Mouse (Mus musculus) CH12.LX (cell line): Measurements from ENCODE around the gene Psmd5. TPM values are rescaled to one million over a fixed set of nuclear protein-coding genes. Genes with fewer than 3 reads are reported as not detected.
A peak's percentile ranks its signal among the peaks of the same experiment; 100 is the strongest.

Experiments used
- DNase-seq: peaks from one replicate; pipeline ENCODE4 v3.0.0-alpha.2; 2013; ENCODE audit errors: extremely low read depth
- H3K27ac ChIP-seq: 2 replicates; pipeline ENCODE4 v1.5.1; 2012; ENCODE audit warnings: low read depth, mild to moderate bottlenecking, control low read depth, moderate library complexity; ENCODE audit not compliant: insufficient read depth
- H3K27me3 ChIP-seq: replicated peaks from 2 replicates; pipeline ENCODE3; 2012; ENCODE audit warnings: inconsistent platforms
- H3K36me3 ChIP-seq, 2 experiments: replicated peaks in 1 of 2; 2 replicates each; pipeline versions ENCODE3 to v1.6.1; 2012; ENCODE audit warnings: inconsistent platforms in 1 of 2, low read length in 1 of 2, mild to moderate bottlenecking in 1 of 2, mixed read lengths in 1 of 2, moderate library complexity in 1 of 2; ENCODE audit not compliant: control insufficient read depth in 1 of 2, insufficient read depth in 1 of 2
- H3K4me1 ChIP-seq, 2 experiments: 2 replicates each; pipeline ENCODE4 v1.6.1; 2012; ENCODE audit warnings: inconsistent platforms in 1 of 2, moderate library complexity in 1 of 2; ENCODE audit not compliant: insufficient read depth in 2 of 2, control insufficient read depth in 1 of 2
- H3K4me2 ChIP-seq: 2 replicates; pipeline ENCODE4 v1.6.1; 2012; ENCODE audit warnings: low read depth, mild to moderate bottlenecking, control low read depth; ENCODE audit not compliant: poor library complexity, insufficient read depth, severe bottlenecking
- H3K4me3 ChIP-seq, 3 experiments: fragments of 150-350 bp in 1 of 3; sonication (generic) in 1 of 3; replicated peaks in 1 of 3; 2 replicates each; pipeline versions ENCODE3 to v1.5.1; 2011 to 2012; ENCODE audit warnings: low read depth in 2 of 3, low read length in 2 of 3, mild to moderate bottlenecking in 2 of 3, moderate library complexity in 2 of 3, control low read depth in 1 of 3, improper control_type of control experiment in 1 of 3, inconsistent platforms in 1 of 3, mixed read lengths in 1 of 3; ENCODE audit not compliant: poor library complexity in 1 of 3
- H3K79me2 ChIP-seq: replicated peaks from 2 replicates; pipeline ENCODE4 v1.6.1; 2012; ENCODE audit warnings: mild to moderate bottlenecking, moderate library complexity; ENCODE audit not compliant: control insufficient read depth, poor library complexity, insufficient read depth, severe bottlenecking; ENCODE audit errors: extremely low read depth
- H3K9ac ChIP-seq: 2 replicates; pipeline ENCODE4 v1.6.1; 2012; ENCODE audit warnings: low read depth, mild to moderate bottlenecking, control low read depth, moderate library complexity; ENCODE audit not compliant: insufficient read depth
- H3K9me3 ChIP-seq: replicated peaks from 2 replicates; pipeline ENCODE3; 2012; ENCODE audit warnings: low read length, inconsistent platforms, mixed read lengths
- CHD1 ChIP-seq: IDR thresholded peaks from 2 replicates; pipeline ENCODE4 v1.6.1; 2012; ENCODE audit warnings: low read depth, low read length, improper control_type of control experiment, inconsistent platforms
- CTCF ChIP-seq, 2 experiments: IDR thresholded peaks in 1 of 2; conservative IDR thresholded peaks in 1 of 2; 2 replicates each; pipeline ENCODE4 v1.5.1; 2011 to 2012; ENCODE audit warnings: low read depth in 2 of 2, low read length in 2 of 2, improper control_type of control experiment in 1 of 2, inconsistent platforms in 1 of 2, mild to moderate bottlenecking in 1 of 2, moderate library complexity in 1 of 2
- E2F4 ChIP-seq: IDR thresholded peaks from 2 replicates; pipeline ENCODE4 v1.6.1; 2011; ENCODE audit warnings: low read depth, low read length, improper control_type of control experiment; ENCODE audit not compliant: insufficient replicate concordance
- ELF1 ChIP-seq: IDR thresholded peaks from 2 replicates; pipeline ENCODE4 v1.6.1; 2014; ENCODE audit warnings: low read depth, mild to moderate bottlenecking, inconsistent platforms, low read length, improper control_type of control experiment
- HCFC1 ChIP-seq: IDR thresholded peaks from 2 replicates; pipeline ENCODE4 v1.6.1; 2012; ENCODE audit warnings: low read depth, mild to moderate bottlenecking, inconsistent platforms, low read length, improper control_type of control experiment
- KAT2A ChIP-seq: IDR thresholded peaks from 2 replicates; pipeline ENCODE4 v1.6.1; 2012; ENCODE audit warnings: low read length, improper control_type of control experiment, inconsistent platforms; ENCODE audit not compliant: insufficient replicate concordance
- MAFK ChIP-seq: IDR thresholded peaks from 2 replicates; pipeline ENCODE4 v1.6.1; 2011; ENCODE audit warnings: low read length, improper control_type of control experiment; ENCODE audit not compliant: insufficient replicate concordance
- MEF2A ChIP-seq: IDR thresholded peaks from 2 replicates; pipeline ENCODE4 v1.6.1; 2014; ENCODE audit warnings: low read depth, mild to moderate bottlenecking, inconsistent platforms, low read length, improper control_type of control experiment, borderline replicate concordance
- MXI1 ChIP-seq: IDR thresholded peaks from 2 replicates; pipeline ENCODE4 v1.6.1; 2011; ENCODE audit warnings: mild to moderate bottlenecking, low read depth, low read length, improper control_type of control experiment
- MYC ChIP-seq: IDR thresholded peaks from 2 replicates; pipeline ENCODE4 v1.6.1; 2011; ENCODE audit warnings: low read depth, mild to moderate bottlenecking, improper control_type of control experiment, low read length
- POLR2A ChIP-seq: IDR thresholded peaks from 2 replicates; pipeline ENCODE4 v1.6.1; 2011; ENCODE audit warnings: low read depth, mild to moderate bottlenecking, improper control_type of control experiment, low read length
- RAD21 ChIP-seq: IDR thresholded peaks from 2 replicates; pipeline ENCODE4 v1.6.1; 2011; ENCODE audit warnings: low read depth, mild to moderate bottlenecking, low read length, improper control_type of control experiment, moderate library complexity
- RCOR1 ChIP-seq: conservative IDR thresholded peaks from 2 replicates; pipeline ENCODE4 v1.6.1; 2012; ENCODE audit warnings: low read depth, mild to moderate bottlenecking, inconsistent platforms, low read length, improper control_type of control experiment
- SIN3A ChIP-seq: IDR thresholded peaks from 2 replicates; pipeline ENCODE4 v1.6.1; 2012; ENCODE audit warnings: low read length, improper control_type of control experiment, inconsistent platforms
- UBTF ChIP-seq: IDR thresholded peaks from 2 replicates; pipeline ENCODE4 v1.6.1; 2012; ENCODE audit warnings: low read depth, mild to moderate bottlenecking, inconsistent platforms, low read length, improper control_type of control experiment, moderate library complexity
- ZC3H11A ChIP-seq: IDR thresholded peaks from 2 replicates; pipeline ENCODE4 v1.6.1; 2012; ENCODE audit warnings: low read depth, mild to moderate bottlenecking, inconsistent platforms, low read length, improper control_type of control experiment
- dilution Hi-C: fragments of 300-500 bp; cut with MboI; formaldehyde crosslinking; loops from 2 replicates; pipeline ENCODE4 v1.14.3; 2020; ENCODE audit warnings: low sequenced_read_pairs; ENCODE audit not compliant: extremely low pct_unique_long_range_greater_than_20kb, extremely low pct_ligation_motif_present
- in situ Hi-C: fragments of 300-500 bp; cut with MboI; formaldehyde crosslinking; loops from 3 replicates; pipeline ENCODE4 v1.14.3; 2019; ENCODE audit warnings: low sequenced_read_pairs, low pct_ligation_motif_present, low pct_unique_long_range_greater_than_20kb, mixed read lengths
- polyA plus RNA-seq: library from polyadenylated mRNA; unstranded; fragments of >175 nt; gene quantifications from 2 replicates; pipeline ENCODE4 v1.2.1, GENCODE M21; 2012; ENCODE audit warnings: low read depth; ENCODE audit not compliant: insufficient read length
- total RNA-seq, 2 experiments: library from RNA; depleted of rRNA; stranded (reverse); fragments of 300-350 nt in 1 of 2; fragments of >200 nt in 1 of 2; gene quantifications; 2 replicates each; pipeline ENCODE4 v1.2.3; 2012 to 2014

The Psmd5 gene
- total and polyA plus RNA-seq, 3 experiments, result 27.9 to 81.9 (median 81.2) TPM

GRCm38 (mm10) chr2:34870520-34871474 lies 4.0 kb downstream of the Psmd5 start (continued):
- peak; percentile 98 for TF ChIP-seq POLR2A

- dilution Hi-C loops (no loop called here), in situ Hi-C loops (no loop called here)
- peak overlapping the region; percentile 60 to 99 (median 93) for H3K4me3 ChIP-seq
- H3K9me3 ChIP-seq, result no peaks in the 10 kb centered on the region
- DNase-seq, result peak; percentile 46
- peak overlapping the region; percentile 94 for H3K4me2 ChIP-seq
- peak overlapping the region; percentile 11; the same call in 1 of the 2 replicates for H3K27ac ChIP-seq
- H3K36me3 ChIP-seq, result peaks cover 24 to 40% of the 10 kb centered on the region in 2 experiments
- peak overlapping the region; percentile 95 for H3K9ac ChIP-seq
- H3K79me2 ChIP-seq, result peaks cover 38% of the 10 kb centered on the region
- H3K27me3 ChIP-seq, result no peaks in the 10 kb centered on the region
- peaks cover 4 to 34% of the 10 kb centered on the region in 2 experiments for H3K4me1 ChIP-seq
- TF ChIP-seq MAFK (peak; percentile 62; the same call in 1 of the 2 replicates), CHD1 (0 out of 2 replicates have a peak, but pooled peaks have one; percentile 9), MXI1 (peak; percentile 25; the same call in 1 of the 2 replicates), MEF2A (no peak)
These were observed 5.1 kb downstream of the Psmd5 start for GRCm38 (mm10) chr2:34869680-34870079.

- no peaks in the 10 kb centered on the region for H3K4me1 ChIP-seq
- DNase-seq, result no peak
- TF ChIP-seq E2F4 (no peak), RCOR1 (no peak), ZC3H11A (no peak), HCFC1 (no peak), RAD21 (no peak), CTCF (conservative IDR thresholded peaks at IDR 0.05 in 1 of 2, IDR thresholded peaks at IDR 0.05 in 1 of 2; ENCODE audit: low read depth in 2 of 2, low read length in 2 of 2) (no peak), KAT2A (no peak), MYC (no peak), ELF1 (no peak), SIN3A (no peak), CHD1 (no peak), UBTF (no peak)
- dilution Hi-C loops (no loop called here), in situ Hi-C loops (no loop called here)
- H3K9me3 ChIP-seq, result peaks cover 2% of the 10 kb centered on the region
- H3K27me3 ChIP-seq, result no peaks in the 10 kb centered on the region
- peaks cover 83 to 90% of the 10 kb centered on the region in 2 experiments for H3K36me3 ChIP-seq
- no peak overlapping the region for H3K27ac ChIP-seq
- no peak overlapping the region for H3K9ac ChIP-seq
- H3K4me3 ChIP-seq, result no peak overlapping the region
- no peaks in the 10 kb centered on the region for H3K79me2 ChIP-seq
- no peak overlapping the region for H3K4me2 ChIP-seq
These were observed 17.0 kb downstream of the Psmd5 start for GRCm38 (mm10) chr2:34857728-34858127.
